Mouse (Mus musculus) gastrocnemius, adult 8-10 months (tissue): ENCODE data around the gene Rab25. TPM values are rescaled to one million over a fixed set of nuclear protein-coding genes. Genes with fewer than 3 reads are reported as not detected.

Experiments
- DNase-seq, 2 experiments: peaks; one replicate each; pipeline ENCODE4 v3.0.0; 2022; ENCODE audit warnings: low spot score in 2 of 2
- total RNA-seq, 4 experiments: library from RNA; stranded (reverse); gene quantifications; 2 replicates each; pipeline ENCODE4 v1.2.4; 2022

Rab25 gene
- total RNA-seq, 4 experiments from 2014 or later = not detected

DNA sequence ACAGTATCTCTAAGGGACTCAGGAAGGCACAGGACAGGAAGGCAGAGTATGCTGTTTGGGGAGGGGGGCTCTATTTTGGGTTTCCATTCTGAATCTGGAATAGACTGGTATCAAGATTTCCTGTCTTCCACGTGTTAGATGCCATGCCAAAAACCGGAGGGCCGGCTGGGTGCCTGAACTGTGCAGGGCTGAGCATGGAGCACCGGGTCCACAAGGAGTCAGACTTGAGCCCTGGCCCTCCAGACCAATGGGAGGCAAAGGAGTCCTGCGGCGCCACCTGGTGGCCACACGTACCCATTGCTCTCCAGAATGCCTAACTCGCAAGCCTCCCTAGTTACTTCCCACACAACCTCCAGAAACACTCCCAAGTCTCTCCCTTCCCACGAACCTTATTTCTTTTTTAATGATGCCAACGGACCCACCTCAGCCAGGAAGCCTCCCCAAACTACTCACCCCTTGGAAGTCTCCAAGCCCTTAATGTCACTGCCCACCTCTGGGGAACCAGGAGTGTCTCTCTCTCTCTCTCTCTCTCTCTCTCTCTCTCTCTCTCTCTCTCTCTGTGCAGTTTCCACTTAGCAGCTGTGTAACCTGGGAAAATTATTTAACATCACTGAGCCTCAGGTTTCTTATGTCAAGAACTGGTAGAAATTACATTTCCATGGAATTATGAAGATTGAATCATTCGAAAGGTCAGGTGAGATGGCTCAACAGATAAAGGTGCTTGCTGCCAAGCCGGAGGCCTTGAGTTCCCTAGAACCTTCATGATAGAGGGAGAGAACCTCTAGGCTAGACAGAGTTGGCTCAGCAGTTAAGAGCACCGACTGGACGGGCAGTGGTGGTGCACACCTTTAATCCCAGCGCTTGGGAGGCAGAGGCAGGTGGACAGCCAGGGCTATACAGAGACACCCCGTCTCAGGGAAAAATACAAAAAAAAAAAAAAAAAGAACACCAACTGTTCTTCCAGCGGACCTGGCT is 21.7 kb downstream of the Rab25 start:
- DNase-seq = peak; percentile 76 to 82

GRCm38 (mm10) chr3:88525021-88525420 is 23.1 kb downstream of the Rab25 start:
- no peak for DNase-seq

GRCm38 (mm10) chr3:88523027-88523426 is 25.1 kb downstream of the Rab25 start:
- no peak for DNase-seq

DNA sequence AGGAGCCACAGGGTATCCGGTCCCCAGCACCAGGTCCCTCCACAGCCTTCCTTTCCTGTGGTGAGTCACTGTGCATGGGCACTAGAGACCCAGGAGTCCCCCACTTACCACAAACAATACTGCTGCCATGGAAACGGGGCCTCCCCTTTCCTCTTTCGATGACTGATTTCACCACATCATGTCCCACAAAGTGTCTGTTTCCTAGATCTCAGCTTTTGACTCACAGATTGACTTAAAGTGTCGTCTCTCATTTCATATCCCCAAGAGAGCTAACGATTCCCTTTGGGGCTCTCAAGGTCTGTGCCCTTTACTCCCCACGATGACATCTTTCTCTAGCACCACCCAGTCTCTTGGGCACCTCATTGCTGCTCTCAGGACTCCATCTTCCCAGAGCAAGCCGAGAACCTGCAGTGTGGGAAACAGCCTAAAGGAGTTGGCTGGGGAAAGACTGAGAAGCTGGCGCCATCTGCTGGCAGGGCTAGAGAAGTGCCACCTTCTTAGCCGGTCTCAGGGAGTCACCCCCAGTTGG is 26.2 kb downstream of the Rab25 start:
- no peak for DNase-seq

- no peak for DNase-seq
Measured at GRCm38 (mm10) chr3:88521156-88521555, 26.9 kb downstream of the Rab25 start.

- no peak for DNase-seq
Measured at GRCm38 (mm10) chr3:88520078-88520477, 28.0 kb downstream of the Rab25 start.

GRCm38 (mm10) chr3:88518411-88518810 is 29.7 kb downstream of the Rab25 start:
- DNase-seq = no peak

- DNase-seq = no peak
Measured at GRCm38 (mm10) chr3:88516407-88516806, 31.7 kb downstream of the Rab25 start.

- DNase-seq = no peak
Measured at GRCm38 (mm10) chr3:88515095-88515386, 33.1 kb downstream of the Rab25 start.

- no peak for DNase-seq
Measured at GRCm38 (mm10) chr3:88514231-88515094, 33.6 kb downstream of the Rab25 start.

DNA sequence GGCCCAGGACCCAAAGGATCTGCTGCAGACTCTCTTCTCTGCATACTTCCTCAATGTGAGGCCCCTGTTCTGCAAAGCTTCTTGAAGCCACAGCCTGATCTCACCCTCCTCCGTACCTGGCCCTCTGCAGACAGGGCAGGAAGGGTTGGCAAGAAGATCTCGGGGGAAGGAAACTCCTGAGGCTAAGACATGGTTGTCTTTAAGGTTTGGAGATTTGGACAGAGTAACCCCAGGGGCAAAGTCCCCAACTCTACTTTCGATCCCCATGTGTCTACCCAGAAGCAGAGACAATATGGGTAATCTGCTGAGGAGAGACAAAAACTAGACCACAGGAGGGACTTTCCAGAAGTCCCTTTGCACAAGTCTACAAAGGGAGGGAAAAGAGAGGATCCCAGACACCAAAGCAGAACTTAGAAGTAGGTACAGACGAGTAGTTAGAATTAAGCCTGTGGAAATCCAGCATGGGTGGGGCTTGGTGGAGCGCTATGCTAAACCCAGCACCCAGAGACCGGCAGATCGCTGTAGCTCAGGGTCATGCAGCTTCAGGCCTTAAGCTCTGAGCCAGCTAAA is 34.5 kb downstream of the Rab25 start:
- no peak for DNase-seq

- no peak for DNase-seq
Measured at GRCm38 (mm10) chr3:88512896-88513545, 35.1 kb downstream of the Rab25 start.

GRCm38 (mm10) chr3:88512141-88512895 is 35.8 kb downstream of the Rab25 start:
- no peak for DNase-seq

DNA sequence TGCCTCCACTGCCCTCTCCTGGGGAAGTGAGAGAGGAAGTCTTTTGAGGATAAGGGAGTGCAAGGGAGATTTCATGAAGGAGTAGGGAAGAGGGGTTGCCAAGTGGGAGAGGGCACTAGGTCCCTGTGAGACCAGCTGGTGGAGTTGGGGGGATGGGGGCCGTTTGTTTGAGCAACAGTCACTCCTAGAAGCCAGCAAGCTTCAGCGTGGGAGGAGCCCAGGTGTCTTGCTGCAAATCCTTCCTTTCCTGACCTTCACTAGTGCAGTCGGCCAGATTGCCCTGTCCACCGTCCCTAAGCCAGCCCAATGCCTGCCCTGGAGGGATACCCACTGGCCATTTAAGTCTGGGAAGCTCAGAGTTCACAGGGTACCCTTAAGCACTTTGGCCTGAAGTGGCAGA is 36.5 kb downstream of the Rab25 start:
- no peak for DNase-seq

- no peak for DNase-seq
Measured at GRCm38 (mm10) chr3:88510421-88511289, 37.4 kb downstream of the Rab25 start.

DNA sequence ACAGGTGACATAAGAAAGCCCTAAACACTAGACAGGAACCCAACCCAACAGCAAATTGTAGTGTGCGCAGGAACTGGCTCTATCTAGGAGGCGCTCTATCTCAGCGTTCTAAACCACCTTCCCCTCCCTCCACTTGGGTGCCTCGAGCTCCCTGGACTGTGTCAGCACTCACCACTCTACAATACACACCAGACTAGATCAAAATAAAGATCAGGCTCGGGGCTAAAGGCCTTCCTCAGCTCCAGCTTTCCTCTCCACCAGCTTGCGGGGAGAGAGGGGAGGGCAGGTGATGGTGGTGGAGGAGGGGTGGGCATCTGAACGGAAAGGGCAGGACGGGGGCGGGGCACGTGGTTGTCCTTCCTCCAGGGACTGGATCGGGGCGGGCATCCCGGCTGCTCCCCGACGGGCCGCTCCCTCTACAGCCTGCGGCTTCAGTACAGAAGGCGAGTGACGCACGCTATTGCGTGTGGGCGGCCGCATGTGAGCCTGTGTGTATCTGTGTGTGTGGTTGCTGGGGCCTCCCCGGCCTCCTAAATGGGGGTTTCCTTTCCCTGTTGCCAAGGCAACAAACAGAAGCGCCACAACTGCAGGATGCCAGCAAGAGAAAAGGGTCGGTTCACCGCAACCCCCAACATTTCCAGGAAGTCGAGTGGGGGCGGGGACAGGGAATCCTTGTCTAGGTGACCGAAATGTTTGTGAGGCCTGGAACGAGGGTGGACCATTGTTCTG is 38.2 kb downstream of the Rab25 start, which contains the start of gene Lmna:
Lmna (minus strand) TSS at position 265 of the 729 bp plus-strand sequence.
- DNase-seq = peak; percentile 85 to 91

DNA sequence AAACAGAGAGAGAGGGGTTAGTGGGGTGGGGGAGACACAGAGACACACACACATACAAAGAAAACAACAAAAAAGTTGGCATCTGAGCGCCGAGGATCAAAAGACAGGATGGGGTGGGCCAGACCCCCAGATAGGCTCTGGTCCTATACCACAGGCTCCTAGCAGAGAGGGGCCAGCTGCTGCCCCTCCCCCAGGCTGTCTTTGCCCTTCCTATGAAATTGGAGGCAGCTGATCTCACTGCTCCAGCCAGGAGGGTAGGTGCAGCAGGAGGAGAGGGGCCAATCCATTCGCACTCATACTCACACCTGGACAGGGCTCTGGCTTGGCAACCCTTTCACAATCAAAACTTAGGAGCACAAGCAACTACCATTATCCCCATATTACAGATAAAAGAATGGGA is 38.9 kb downstream of the Rab25 start:
- no peak for DNase-seq

- DNase-seq = no peak
Measured at GRCm38 (mm10) chr3:88505765-88506164, 42.3 kb downstream of the Rab25 start.

DNA sequence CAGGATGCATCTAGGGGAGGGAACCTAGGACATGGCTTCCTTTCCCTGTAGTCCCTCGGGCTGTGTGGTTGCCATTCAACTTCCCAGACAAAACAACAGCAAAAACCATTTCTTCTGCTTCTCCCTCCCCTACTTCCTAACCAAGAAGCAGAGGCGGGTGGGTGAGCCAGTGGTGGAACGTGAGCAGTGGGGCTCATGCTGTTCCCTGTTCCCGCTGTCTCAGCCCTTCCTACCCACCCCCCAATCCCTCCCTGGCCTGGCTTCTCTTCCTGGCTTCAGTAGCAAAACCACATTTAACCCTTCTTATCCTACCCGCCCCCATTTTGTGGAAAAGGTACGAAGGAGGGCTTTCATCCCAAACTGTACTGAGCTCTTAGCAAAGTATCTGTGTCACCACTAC is 43.0 kb downstream of the Rab25 start:
- no peak for DNase-seq
